Mouse (Mus musculus): Measurements from ENCODE around the gene 2310079G19Rik. TPM values are rescaled to one million over a fixed set of nuclear protein-coding genes. Genes with fewer than 3 reads are reported as not detected.

The 2310079G19Rik gene
- polyA plus RNA-seq (2012; rRNA removed), result not detected in 2 replicates

GRCm38 (mm10) chr16:88627566-88627965 is at the start of gene 2310079G19Rik:
Gene 2310079G19Rik (minus strand): TSS chr16:88627666.

GRCm38 (mm10) chr16:88671571-88671970 is 44.1 kb upstream of the 2310079G19Rik start, which contains the start of gene Krtap27-1:
Gene Krtap27-1 (minus strand): TSS chr16:88671671.

GRCm38 (mm10) chr16:88647358-88647846 is 19.9 kb upstream of the 2310079G19Rik start, which contains the start of gene Krtap26-1:
Gene Krtap26-1 (minus strand): TSS chr16:88647796.

GRCm38 (mm10) chr16:88611922-88612321 is 15.5 kb downstream of the 2310079G19Rik start, which contains the start of gene Krtap24-1:
Gene Krtap24-1 (minus strand): TSS chr16:88612279.

Other genes starting within 250 kb of the 2310079G19Rik start
- gene Cldn17, start 120.7 kb downstream of the 2310079G19Rik start, polyA plus RNA-seq (2012; rRNA removed), result 0.44 and 1.0 TPM in 2 replicates
- gene Cldn8, start 64.5 kb downstream of the 2310079G19Rik start, polyA plus RNA-seq (2012; rRNA removed), result 0.40 and 0.41 TPM in 2 replicates
- gene Krtap24-1, start 15.4 kb downstream of the 2310079G19Rik start, polyA plus RNA-seq (2012; rRNA removed), result not detected in 2 replicates
- not detected in 2 replicates for gene Krtap26-1, start 20.1 kb upstream of the 2310079G19Rik start, polyA plus RNA-seq (2012; rRNA removed)
- gene Krtap27-1, start 44.0 kb upstream of the 2310079G19Rik start, polyA plus RNA-seq (2012; rRNA removed), result not detected in 2 replicates
- gene 2310061N02Rik, start 80.3 kb upstream of the 2310079G19Rik start, polyA plus RNA-seq (2012; rRNA removed), result not detected in 2 replicates
- gene Krtap13-1, start 101.2 kb upstream of the 2310079G19Rik start, polyA plus RNA-seq (2012; rRNA removed), result not detected in 2 replicates
- gene Krtap13, start 124.0 kb upstream of the 2310079G19Rik start, polyA plus RNA-seq (2012; rRNA removed), result not detected in 2 replicates
- not detected in 2 replicates for gene 2310034C09Rik, start 131.2 kb upstream of the 2310079G19Rik start, polyA plus RNA-seq (2012; rRNA removed)
- not detected in 2 replicates for gene 2310057N15Rik, start 146.5 kb upstream of the 2310079G19Rik start, polyA plus RNA-seq (2012; rRNA removed)
- gene Gm5965, start 150.2 kb upstream of the 2310079G19Rik start, polyA plus RNA-seq (2012; rRNA removed), result not detected in 2 replicates
- gene Gm20741, start 184.6 kb upstream of the 2310079G19Rik start, polyA plus RNA-seq (2012; rRNA removed), result not detected in 2 replicates
- gene Krtap15, start 192.5 kb upstream of the 2310079G19Rik start, polyA plus RNA-seq (2012; rRNA removed), result not detected in 2 replicates
- gene Krtap14, start 198.5 kb upstream of the 2310079G19Rik start, polyA plus RNA-seq (2012; rRNA removed), result not detected in 2 replicates
- not detected in 2 replicates for gene Krtap19-1, start 241.7 kb upstream of the 2310079G19Rik start, polyA plus RNA-seq (2012; rRNA removed)
- not detected in 2 replicates for gene Krtap19-2, start 246.6 kb upstream of the 2310079G19Rik start, polyA plus RNA-seq (2012; rRNA removed)